Mouse (Mus musculus): ENCODE measurements around the gene App. TPM values are rescaled to one million over a fixed set of nuclear protein-coding genes. Genes with fewer than 3 reads are reported as not detected.

App gene
- polyA plus RNA-seq, 2 experiments = 11.9 to 16.9 TPM

GRCm38 (mm10) chr16:85152457-85152856, 21.1 kb downstream of the App start:
- Histone ChIP-seq H3K4me3 (ENCODE audit: insufficient read depth in 1 of 2, low read depth in 2 of 2, low read length in 2 of 2) (no peak overlapping the region), H3K9me3 (ENCODE audit: control insufficient read depth, low read length) (no peaks in the 10 kb centered on the region), H3K4me2 (ENCODE audit: low read depth) (no peak overlapping the region), H3K9ac (replicated peaks) (no peak overlapping the region), H3K4me1 (replicated peaks; ENCODE audit: control insufficient read depth in 2 of 2, insufficient read depth in 2 of 2, low read length in 1 of 2) (peaks cover 0 to 11% of the 10 kb centered on the region in 2 experiments; a peak in 2 of 4 replicates), H3K36me3 (replicated peaks; ENCODE audit: control insufficient read depth, insufficient read depth, low read depth) (no peaks in the 10 kb centered on the region), H3K27me3 (ENCODE audit: control insufficient read depth, insufficient read depth, low read length) (no peaks in the 10 kb centered on the region), H3K27ac (no peak overlapping the region)
- TF ChIP-seq EP300 (IDR thresholded peaks at IDR 0.05; ENCODE audit: low read depth) (no peak), CTCF (IDR thresholded peaks at IDR 0.05; ENCODE audit: low read depth) (no peak)
- 61% methylated on average over 8 of the region's 8 CpGs for WGBS (ENCODE audit: insufficient replicate concordance)
- ATAC-seq (ENCODE audit: insufficient read depth) (no peak), DNase-seq (ENCODE audit: low read depth in 3 of 3, low spot score in 3 of 3) (no peak)

- H3K27ac ChIP-seq = no peak overlapping the region
- WGBS (ENCODE audit: insufficient replicate concordance) = 47% methylated on average over 7 of the region's 7 CpGs
These were observed 21.9 kb downstream of the App start for GRCm38 (mm10) chr16:85151681-85152080.

GRCm38 (mm10) chr16:85150902-85151301, 22.7 kb downstream of the App start:
- Histone ChIP-seq H3K9ac (replicated peaks) (no peak overlapping the region), H3K27me3 (ENCODE audit: control insufficient read depth, insufficient read depth, low read length) (no peaks in the 10 kb centered on the region), H3K4me1 (replicated peaks; ENCODE audit: control insufficient read depth in 2 of 2, insufficient read depth in 2 of 2, low read length in 1 of 2) (peaks cover 0 to 11% of the 10 kb centered on the region in 2 experiments; a peak in 2 of 4 replicates), H3K9me3 (ENCODE audit: control insufficient read depth, low read length) (no peaks in the 10 kb centered on the region), H3K27ac (no peak overlapping the region), H3K4me3 (ENCODE audit: insufficient read depth in 1 of 2, low read depth in 2 of 2, low read length in 2 of 2) (no peak overlapping the region), H3K4me2 (ENCODE audit: low read depth) (no peak overlapping the region), H3K36me3 (replicated peaks; ENCODE audit: control insufficient read depth, insufficient read depth, low read depth) (no peaks in the 10 kb centered on the region)
- DNase-seq (ENCODE audit: low read depth in 3 of 3, low spot score in 3 of 3) (no peak), ATAC-seq (ENCODE audit: insufficient read depth) (no peak)
- 52% methylated on average over 9 of the region's 9 CpGs for WGBS (ENCODE audit: insufficient replicate concordance)
- no peak for TF ChIP-seq EP300 (IDR thresholded peaks at IDR 0.05; ENCODE audit: low read depth)
- no peak for TF ChIP-seq CTCF (IDR thresholded peaks at IDR 0.05; ENCODE audit: low read depth)

More at GRCm38 (mm10) chr16:85151681-85152080, 21.9 kb downstream of the App start:
- Histone ChIP-seq H3K4me1 (replicated peaks; ENCODE audit: control insufficient read depth in 2 of 2, insufficient read depth in 2 of 2, low read length in 1 of 2) (peaks cover 0 to 11% of the 10 kb centered on the region in 2 experiments; a peak in 2 of 4 replicates), H3K27me3 (ENCODE audit: control insufficient read depth, insufficient read depth, low read length) (no peaks in the 10 kb centered on the region), H3K36me3 (replicated peaks; ENCODE audit: control insufficient read depth, insufficient read depth, low read depth) (no peaks in the 10 kb centered on the region), H3K9ac (replicated peaks) (no peak overlapping the region), H3K4me3 (ENCODE audit: insufficient read depth in 1 of 2, low read depth in 2 of 2, low read length in 2 of 2) (no peak overlapping the region), H3K4me2 (ENCODE audit: low read depth) (no peak overlapping the region), H3K9me3 (ENCODE audit: control insufficient read depth, low read length) (no peaks in the 10 kb centered on the region)
- ATAC-seq (ENCODE audit: insufficient read depth) (no peak), DNase-seq (ENCODE audit: low read depth in 3 of 3, low spot score in 3 of 3) (no peak)
- TF ChIP-seq CTCF (IDR thresholded peaks at IDR 0.05; ENCODE audit: low read depth) (no peak), EP300 (IDR thresholded peaks at IDR 0.05; ENCODE audit: low read depth) (no peak)

DNA sequence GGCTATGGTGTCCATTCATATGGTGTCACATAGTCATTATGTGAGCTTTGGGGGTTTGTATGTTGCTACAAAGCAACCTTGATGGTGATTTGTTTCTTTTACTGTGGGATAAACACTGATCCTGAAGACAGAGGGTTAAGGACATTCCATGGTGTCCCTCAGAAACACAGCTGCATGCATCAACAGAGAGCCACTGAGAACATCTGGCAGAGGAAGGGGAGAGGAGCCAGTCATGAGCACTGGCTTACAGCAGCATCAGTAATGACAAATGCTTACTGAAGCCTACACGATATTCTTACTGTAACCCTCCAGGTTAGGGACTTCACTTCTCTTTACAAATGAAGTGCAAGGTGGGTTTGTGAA, 24.1 kb downstream of the App start:
- DNase-seq (ENCODE audit: low read depth in 3 of 3, low spot score in 3 of 3) = no peak
- ATAC-seq (ENCODE audit: insufficient read depth) = no peak
- no peaks in the 10 kb centered on the region for H3K27me3 ChIP-seq (ENCODE audit: control insufficient read depth, insufficient read depth, low read length)
- H3K9me3 ChIP-seq (ENCODE audit: control insufficient read depth, low read length) = no peaks in the 10 kb centered on the region
- H3K27ac ChIP-seq = no peak overlapping the region
- H3K4me3 ChIP-seq (ENCODE audit: insufficient read depth in 1 of 2, low read depth in 2 of 2, low read length in 2 of 2) = no peak overlapping the region
- no peaks in the 10 kb centered on the region for H3K36me3 ChIP-seq (replicated peaks; ENCODE audit: control insufficient read depth, insufficient read depth, low read depth)
- TF ChIP-seq CTCF (IDR thresholded peaks at IDR 0.05; ENCODE audit: low read depth) = no peak
- no peak for TF ChIP-seq EP300 (IDR thresholded peaks at IDR 0.05; ENCODE audit: low read depth)
- H3K4me1 ChIP-seq (replicated peaks; ENCODE audit: control insufficient read depth in 2 of 2, insufficient read depth in 2 of 2, low read length in 1 of 2) = peaks cover 0 to 11% of the 10 kb centered on the region in 2 experiments; a peak in 2 of 4 replicates
- H3K9ac ChIP-seq (replicated peaks) = no peak overlapping the region
- H3K4me2 ChIP-seq (ENCODE audit: low read depth) = no peak overlapping the region
- 60% methylated on average over 1 of the region's 1 CpGs for WGBS (ENCODE audit: insufficient replicate concordance)

DNA sequence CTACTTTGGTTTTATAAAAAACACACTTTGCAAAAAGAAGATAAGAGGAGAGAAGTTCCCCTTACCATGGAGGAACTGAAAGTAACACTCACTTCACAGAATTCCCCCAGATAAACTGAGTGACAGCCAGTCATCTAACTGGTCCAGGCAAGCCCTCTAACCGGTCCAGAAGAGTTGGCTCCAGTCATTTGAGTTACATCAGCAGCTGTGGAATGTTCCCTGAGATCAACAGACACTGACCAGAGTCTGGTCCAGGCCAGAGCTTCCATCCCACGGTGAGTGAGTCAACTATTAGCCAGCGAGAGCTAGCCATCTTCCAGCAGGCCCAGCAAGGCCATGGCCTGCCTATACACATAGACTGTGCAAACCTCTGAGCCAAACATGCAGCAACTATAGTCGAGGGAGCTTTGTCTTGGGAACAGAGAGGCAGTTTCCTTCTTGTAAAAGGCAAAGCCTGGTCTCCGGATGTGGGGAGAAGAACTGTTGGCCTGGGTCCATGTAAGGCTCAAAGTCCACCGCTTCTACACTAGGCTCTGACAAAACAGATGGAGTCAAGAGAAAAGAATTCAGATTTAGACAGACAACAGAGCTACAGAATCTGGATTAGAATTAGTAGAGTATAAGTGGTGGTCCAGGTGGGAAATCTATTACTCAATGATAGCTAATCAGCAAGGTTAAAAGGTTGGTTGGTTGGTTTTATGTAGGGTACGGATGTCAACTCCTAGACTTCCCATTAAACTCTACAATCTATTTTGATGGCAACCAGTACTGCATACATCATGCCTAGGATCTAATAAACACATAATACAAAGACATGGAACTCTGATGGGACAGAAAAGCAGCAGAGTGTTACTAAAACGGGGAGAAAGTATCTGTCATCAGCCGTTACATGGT, 24.7 kb downstream of the App start:
- no peak overlapping the region for H3K9ac ChIP-seq (replicated peaks)
- H3K27ac ChIP-seq = no peak overlapping the region
- WGBS (ENCODE audit: insufficient replicate concordance) = 51% methylated on average over 9 of the region's 9 CpGs
- H3K4me2 ChIP-seq (ENCODE audit: low read depth) = no peak overlapping the region
- no peaks in the 10 kb centered on the region for H3K36me3 ChIP-seq (replicated peaks; ENCODE audit: control insufficient read depth, insufficient read depth, low read depth)
- no peaks in the 10 kb centered on the region for H3K9me3 ChIP-seq (ENCODE audit: control insufficient read depth, low read length)
- peaks cover 0 to 11% of the 10 kb centered on the region in 2 experiments; a peak in 2 of 4 replicates for H3K4me1 ChIP-seq (replicated peaks; ENCODE audit: control insufficient read depth in 2 of 2, insufficient read depth in 2 of 2, low read length in 1 of 2)
- no peak overlapping the region for H3K4me3 ChIP-seq (ENCODE audit: insufficient read depth in 1 of 2, low read depth in 2 of 2, low read length in 2 of 2)
- no peak for DNase-seq (ENCODE audit: low read depth in 3 of 3, low spot score in 3 of 3)
- TF ChIP-seq EP300 (IDR thresholded peaks at IDR 0.05; ENCODE audit: low read depth) (no peak), CTCF (IDR thresholded peaks at IDR 0.05; ENCODE audit: low read depth) (no peak)
- 0 out of 2 replicates have a peak, but pooled peaks have one; percentile 21 for ATAC-seq (ENCODE audit: insufficient read depth)
- H3K27me3 ChIP-seq (ENCODE audit: control insufficient read depth, insufficient read depth, low read length) = no peaks in the 10 kb centered on the region
